Mouse (Mus musculus): ENCODE measurements at regions not wholly inside any gene's neighbourhood (a gene's known extent, or its start where the extent isn't known, plus 50 kb on each side); places are given as distances from the start of the nearest gene placed in this dataset.

GRCm38 (mm10) chr12:35317046-35317445 lies 217.8 kb downstream of the Ahr start:
- DNase-seq (ENCODE audit: low spot score in 2 of 2): peak in 1 of 2 experiments; percentile 32

DNA sequence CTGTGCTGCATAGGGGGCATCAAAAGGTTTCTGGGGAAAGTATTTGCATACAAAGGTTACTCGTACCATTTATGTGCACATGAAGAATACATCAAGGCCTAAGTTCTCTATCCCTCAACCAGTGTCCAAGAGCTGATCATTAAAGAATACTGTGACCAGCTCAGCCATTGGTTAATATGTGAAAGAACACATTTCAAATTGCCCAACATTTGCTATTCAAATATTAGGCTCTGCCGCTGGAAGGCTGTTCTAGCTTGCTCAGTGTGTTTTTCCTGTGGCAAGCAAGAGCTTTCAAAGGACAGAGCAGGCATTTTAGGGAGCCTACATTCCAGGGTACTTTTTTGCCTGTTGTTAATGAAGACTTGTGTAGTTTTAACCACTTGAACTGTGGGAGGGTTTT lies 220.8 kb downstream of the Ahr start:
- DNase-seq (ENCODE audit: low spot score in 2 of 2): no peak

GRCm38 (mm10) chr12:35313191-35313925 lies 221.5 kb downstream of the Ahr start:
- DNase-seq (ENCODE audit: low spot score in 2 of 2): peak in 1 of 2 experiments; percentile 29

- DNase-seq (ENCODE audit: low spot score in 2 of 2): no peak
These were observed 226.3 kb downstream of the Ahr start for GRCm38 (mm10) chr12:35308537-35308936.

- no peak for DNase-seq (ENCODE audit: low spot score in 2 of 2)
These were observed 230.8 kb downstream of the Ahr start for GRCm38 (mm10) chr12:35303764-35304717.

- no peak for DNase-seq (ENCODE audit: low spot score in 2 of 2)
These were observed 231.7 kb downstream of the Ahr start for GRCm38 (mm10) chr12:35303188-35303587.

DNA sequence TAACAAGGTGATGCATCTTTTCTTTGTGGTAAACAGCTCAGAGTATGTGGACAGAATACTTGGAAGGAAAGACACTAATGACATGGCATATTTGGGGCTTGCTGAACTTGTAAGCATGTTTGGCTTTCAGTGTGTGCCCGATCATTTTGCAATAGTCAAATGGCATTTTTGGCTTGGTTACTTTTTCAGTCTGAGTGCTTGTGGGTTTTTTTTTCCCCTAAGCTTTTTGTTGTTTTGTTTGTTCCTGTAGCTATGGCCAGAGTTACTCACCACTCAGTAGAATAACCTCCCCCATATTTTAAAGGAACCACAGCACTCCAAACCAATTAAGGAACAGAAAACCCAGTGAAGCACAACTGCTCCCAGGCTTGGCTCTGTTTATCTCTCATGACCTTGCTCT lies 240.2 kb downstream of the Ahr start:
- peak; percentile 31 to 46 for DNase-seq (ENCODE audit: low spot score in 2 of 2)

DNA sequence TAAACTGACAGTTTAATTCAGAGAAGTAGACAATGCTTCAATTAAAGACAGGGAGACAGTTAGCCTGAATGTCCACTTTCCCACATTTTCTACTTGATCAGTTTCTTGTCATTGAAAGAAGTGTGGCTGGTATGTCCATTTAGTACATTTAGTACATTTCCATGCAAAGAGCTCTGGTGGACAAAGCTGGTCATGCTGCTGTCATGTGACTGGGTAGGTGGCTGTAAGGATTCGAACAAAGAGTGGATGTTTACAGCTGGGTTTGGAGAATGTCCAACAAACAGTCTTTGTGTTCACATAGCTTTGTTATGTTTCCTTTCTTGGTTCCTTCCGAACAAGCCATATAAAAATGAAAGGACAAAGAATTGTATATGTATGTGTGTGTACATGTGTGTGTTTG lies 241.3 kb downstream of the Ahr start:
- no peak for DNase-seq (ENCODE audit: low spot score in 2 of 2)

DNA sequence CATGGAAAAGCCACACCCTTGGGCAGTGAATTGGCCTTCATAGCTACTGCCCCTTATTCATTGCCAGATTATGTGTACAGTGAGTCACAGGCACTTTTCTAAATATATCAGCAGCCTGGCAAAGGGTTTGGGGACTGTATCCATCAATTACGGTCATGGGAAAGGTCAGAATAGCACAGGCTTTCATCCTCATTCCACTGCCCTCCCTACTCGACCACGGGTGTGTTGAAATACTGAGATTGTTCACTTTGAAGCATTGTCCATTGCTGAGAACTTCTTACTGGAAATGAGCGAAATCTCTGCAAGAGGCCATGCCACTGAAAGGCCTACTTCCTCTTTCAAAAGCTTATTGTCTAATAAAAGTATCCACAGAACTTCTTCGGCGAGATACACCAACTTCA lies 242.9 kb downstream of the Ahr start:
- peak; percentile 41 to 51 for DNase-seq (ENCODE audit: low spot score in 2 of 2)

DNA sequence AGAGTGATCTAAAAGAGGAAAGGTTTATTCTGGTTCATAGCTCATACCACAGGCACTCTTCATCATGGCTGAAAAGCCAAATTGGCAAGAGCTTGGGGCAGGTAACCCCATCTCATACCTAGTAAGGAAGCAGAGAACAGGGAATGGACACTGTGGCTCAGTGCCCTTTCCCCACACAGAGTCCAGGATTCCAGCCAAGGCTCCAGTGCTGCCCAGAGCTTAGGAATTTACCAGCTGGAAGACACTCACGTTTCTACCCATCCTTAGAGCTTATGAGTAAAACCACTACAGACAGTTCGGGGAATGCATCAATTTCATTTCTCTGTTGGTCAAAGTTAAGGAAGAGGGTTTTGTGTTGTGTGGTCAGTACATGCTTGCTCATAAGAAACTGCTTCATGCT lies 241.0 kb downstream of the Snx13 start:
- peak in 1 of 2 experiments; percentile 19 for DNase-seq (ENCODE audit: low spot score in 2 of 2)

DNA sequence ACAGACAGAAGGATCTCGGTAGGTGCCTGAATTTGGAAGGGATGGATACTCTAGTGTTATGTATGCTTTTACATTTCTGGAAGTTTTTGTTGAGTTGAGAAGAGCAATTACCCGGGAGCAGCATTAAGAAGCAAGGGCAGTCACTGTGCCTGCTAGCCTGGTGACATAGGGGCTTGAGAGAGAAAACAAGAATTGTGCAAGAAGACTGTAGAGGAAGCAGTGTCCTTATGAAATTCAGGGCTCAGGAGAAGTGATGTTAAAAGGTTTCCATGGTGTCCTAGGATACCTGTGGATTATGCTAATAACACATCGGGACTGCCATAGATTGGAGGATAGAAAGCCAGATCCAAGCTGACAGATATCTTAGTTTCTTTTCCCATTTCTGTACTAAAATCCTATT lies 240.6 kb downstream of the Snx13 start:
- no peak for DNase-seq (ENCODE audit: low spot score in 2 of 2)

DNA sequence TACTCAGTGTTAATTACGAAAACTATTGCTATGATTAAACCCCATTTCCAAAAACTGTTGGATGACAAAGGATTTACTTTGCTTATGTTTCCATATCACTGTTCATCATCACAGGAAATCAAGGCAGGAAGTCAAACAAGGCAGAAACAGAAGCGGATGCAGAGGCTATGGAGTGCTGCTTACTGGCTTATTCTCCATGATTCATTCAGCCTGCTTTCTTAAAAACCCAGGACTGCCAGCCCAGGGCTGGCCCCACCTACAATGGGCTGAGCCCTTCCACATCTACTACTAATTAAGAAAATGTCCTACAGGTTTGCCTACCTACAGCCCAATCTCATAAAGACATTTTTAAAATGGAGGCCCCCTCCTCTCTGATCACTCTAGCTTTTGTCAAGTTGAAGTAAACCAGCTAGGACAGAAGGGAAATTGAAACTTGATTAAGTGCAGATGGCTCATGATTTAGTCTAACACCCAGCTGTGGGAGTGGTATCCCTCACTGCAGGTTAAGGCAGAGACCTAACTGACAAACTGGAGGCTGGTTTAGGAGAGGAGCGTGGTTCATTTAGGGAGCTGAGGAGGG lies 240.1 kb downstream of the Snx13 start:
- DNase-seq (ENCODE audit: low spot score in 2 of 2): no peak

DNA sequence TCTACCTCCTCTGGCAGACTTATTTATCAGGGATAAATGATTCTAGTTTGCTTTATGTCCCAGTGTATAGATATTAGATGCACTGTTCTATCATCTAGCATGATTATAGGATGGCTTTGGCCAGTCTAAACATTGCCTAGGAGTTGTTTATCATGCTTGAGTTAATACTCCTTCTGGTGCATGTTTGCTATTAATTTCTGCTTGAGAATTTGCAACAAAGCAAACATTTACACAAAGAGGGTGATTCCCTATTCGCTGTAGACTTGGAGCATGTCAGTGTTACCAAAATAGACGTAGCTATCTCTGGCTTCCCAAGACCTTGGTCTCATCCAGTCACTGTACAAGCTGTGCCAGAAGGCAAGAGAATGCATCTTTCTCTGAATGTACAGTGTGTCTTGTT lies 237.4 kb downstream of the Snx13 start:
- DNase-seq (ENCODE audit: low spot score in 2 of 2): no peak

DNA sequence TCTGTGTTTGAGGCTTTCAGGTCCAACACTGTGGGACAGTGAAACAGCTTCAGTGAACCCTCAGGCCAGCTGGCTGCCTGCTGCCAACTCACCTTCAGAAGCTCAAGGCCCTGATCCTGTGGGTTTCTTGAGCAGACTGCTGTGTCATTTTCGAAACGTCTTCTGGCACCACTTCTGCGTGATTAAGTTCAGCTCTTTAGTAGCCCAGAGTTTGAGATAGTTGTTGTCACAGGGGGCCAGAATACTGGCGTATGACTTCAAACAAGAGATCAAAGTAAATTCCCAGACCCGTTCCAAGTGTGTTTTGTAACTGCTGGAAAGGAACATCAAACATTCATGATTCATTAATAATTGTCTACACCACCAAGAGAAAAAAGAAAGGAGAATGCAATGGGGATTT lies 236.9 kb downstream of the Snx13 start:
- no peak for DNase-seq (ENCODE audit: low spot score in 2 of 2)

DNA sequence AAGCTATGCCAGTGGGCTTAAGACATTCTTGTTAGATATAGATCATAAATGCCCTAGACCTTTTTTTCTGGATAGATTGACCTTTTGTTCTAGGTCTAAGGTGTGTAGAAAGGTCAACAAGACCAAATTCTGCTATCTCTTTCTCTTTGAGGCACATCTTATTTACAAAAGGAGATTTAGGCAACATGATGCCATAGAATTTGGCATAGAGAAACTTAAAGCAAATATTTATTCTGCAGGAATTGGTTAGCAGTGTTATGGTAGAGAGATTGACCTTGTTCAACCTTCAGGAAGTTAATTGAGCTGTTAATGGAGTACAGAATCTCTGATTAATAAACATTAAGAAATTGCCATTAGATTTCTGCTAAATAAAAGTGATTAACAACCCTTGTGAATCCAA lies 236.4 kb downstream of the Snx13 start:
- DNase-seq (ENCODE audit: low spot score in 2 of 2): no peak

- no peak for DNase-seq (ENCODE audit: low spot score in 2 of 2)
These were observed 222.5 kb downstream of the Snx13 start for GRCm38 (mm10) chr12:35269465-35269864.

GRCm38 (mm10) chr12:35268006-35268405 lies 221.0 kb downstream of the Snx13 start:
- no peak for DNase-seq (ENCODE audit: low spot score in 2 of 2)

- no peak for DNase-seq (ENCODE audit: low spot score in 2 of 2)
These were observed 220.2 kb downstream of the Snx13 start for GRCm38 (mm10) chr12:35267023-35267654.

GRCm38 (mm10) chr12:35259781-35260180 lies 212.8 kb downstream of the Snx13 start:
- no peak for DNase-seq (ENCODE audit: low spot score in 2 of 2)

DNA sequence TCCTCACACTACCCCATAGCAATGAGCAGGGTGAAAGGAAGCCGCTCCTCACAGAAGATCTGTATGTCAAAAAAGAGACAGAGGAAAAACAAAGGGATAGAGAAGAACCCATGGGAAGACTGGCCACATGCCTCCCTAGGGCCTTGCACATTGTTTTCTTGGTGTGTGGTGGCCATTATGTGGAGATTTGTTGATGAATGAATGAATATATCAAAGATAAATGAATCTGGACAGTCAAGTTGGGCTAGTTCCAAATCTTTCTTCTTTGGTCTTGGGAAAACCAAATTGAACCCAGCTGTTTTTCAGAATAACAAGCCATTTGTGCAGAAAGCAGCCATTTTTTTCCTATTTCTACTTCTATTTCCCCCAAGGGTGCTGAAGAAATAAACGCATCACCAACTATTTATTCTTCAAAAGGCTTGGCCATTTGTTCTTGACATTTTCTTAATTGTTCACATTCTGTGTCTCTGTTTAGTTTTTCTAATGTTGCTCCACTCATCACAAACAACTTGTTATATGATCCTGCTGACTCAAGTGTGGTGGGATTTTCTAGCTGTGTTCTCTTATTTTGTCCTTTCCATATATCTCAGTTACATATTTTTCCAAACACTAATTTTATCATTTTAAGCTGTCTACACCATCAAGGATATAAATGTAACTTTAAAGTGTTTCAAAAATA lies 208.9 kb downstream of the Snx13 start:
- DNase-seq (ENCODE audit: low spot score in 2 of 2): no peak

GRCm38 (mm10) chr12:35248476-35248875 lies 201.5 kb downstream of the Snx13 start:
- no peak for DNase-seq (ENCODE audit: low spot score in 2 of 2)
